Mouse (Mus musculus): ENCODE measurements at regions not wholly inside any gene's neighbourhood (a gene's known extent, or its start where the extent isn't known, plus 50 kb on each side); places are given as distances from the start of the nearest gene placed in this dataset.

DNA sequence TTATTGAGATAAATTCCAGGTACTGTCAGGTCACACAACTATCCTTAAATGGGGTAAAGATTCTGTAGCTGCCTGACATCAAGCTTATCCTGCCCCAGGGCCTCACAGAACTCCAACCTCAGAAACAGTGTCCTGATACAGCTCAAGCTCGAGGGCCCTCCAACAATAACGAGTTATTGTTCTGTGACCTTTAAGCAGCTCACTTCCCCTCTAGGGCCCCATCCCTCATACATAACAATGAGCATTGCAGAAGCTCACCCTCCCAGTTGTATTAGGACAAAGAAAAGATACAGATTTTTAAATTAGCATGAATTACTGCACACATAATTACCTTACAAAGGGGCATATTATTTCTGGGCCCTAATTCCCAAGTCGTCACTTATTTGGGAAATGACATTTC, 293.5 kb upstream of the Trpc7 start:
- DNase-seq (ENCODE audit: low spot score): no peak

DNA sequence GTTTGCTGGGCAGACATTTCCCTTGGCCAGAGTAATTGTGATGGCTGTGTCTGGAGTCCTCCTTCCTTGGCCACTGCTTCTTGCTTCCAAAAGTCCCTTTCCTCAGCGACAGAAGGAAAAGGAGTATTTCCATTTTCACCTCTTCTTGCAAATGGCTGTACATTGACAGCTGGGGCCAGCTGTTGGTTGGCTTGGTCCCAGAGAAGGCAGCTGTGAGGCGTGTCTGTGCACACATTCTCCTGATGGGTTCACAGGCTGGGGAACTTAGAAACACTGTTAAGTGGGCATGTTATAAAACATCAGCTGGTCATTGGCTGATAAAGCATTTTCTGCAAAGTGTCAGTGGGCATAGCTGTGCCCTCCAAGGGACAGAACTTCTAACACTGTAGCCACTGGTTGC, 290.4 kb upstream of the Trpc7 start:
- no peak for DNase-seq (ENCODE audit: low spot score)

DNA sequence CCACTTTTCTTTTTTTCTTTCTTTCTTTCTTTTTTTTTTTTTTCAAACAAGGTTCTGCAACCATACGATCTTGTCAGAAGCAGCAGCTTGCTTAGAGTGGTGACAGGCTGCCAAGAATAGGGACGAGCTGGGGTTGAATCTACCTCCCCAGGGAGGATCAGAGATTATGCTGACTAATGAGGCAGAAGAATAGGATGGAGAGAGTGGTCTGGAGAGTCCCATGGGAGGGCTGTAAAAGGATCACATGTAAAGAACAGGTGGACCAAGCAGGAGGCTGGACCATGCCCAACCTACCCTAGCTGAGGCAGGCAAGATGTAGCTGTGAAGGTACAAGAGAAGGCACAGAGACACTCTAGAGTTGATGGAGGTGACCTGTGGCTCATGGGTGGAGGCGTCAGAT, 274.4 kb upstream of the Trpc7 start:
- DNase-seq (ENCODE audit: low spot score): no peak

DNA sequence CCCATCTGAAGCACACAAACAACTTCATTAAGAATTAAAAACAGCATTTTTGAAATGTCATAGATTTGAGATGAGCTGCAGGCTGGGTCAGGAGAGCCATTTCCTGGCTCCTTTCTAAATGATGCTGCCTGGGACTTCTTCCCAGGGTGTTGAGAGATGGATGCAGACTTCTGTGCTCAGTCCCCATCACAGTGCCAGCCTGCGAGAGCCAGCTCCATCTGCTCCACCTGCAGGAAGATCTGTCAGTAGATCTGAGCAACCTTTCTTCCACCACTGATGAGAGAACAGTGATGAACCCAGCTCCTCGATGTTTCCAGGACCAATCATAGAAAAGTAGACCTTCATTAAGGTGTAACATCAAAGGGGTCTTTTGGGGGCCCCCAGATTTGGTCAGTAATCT, 273.8 kb upstream of the Trpc7 start:
- no peak for DNase-seq (ENCODE audit: low spot score)

DNA sequence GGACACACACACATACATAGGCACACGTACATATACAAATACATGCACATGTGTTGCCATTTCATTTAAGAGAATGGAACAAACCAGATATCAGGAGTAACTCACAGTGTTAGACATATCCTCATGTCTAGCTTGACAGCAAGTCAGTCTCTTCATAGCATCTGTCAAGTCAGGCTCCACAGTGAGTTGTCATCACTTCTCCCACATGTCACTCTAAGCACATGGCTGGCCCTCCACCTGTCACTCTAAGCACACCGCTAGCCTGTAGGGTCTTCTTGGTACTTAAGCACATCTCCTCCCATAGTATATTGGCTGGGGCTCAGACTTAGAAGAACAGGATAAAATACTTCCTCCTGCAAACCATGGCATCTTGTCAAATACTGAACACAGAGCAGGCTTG, 269.6 kb upstream of the Trpc7 start:
- no peak for DNase-seq (ENCODE audit: low spot score)

DNA sequence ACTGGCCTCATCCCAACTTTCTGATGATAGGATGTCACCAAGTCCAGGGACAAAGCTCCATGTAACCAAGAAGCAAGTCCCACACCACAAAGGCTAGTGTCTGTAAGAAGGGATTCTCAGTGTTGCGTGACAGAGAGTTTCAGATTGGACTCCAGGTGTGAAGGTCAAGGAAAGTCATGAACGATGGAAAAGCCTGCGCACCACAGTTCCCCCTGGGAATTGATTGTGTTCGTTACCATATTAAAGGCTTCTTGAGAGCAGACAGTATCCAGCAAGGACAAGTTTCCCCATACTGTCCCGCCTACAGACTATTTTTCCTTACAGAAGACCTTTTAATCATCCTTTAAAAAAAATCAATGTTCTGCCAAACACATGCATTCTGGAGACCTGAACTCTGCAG, 257.0 kb upstream of the Trpc7 start:
- DNase-seq (ENCODE audit: low spot score): no peak

DNA sequence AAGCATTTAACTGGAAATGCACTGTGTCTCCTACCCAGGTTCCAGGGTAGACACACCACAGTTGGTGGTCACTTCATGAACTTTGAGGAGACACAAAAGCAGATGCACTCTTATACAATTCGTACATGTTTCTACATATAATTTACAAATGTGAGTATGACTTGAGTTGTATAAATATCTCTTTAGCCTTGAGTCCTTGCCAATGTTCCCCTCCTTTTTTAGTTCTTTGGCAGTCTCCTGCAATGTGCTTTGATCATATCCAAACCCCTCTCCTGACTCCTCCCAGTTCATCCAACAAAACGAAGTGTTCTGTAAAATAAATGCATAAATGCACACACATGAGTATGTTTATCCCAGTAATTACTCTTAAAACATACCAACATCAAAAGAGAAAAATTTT, 251.8 kb upstream of the Trpc7 start:
- DNase-seq (ENCODE audit: low spot score): no peak

DNA sequence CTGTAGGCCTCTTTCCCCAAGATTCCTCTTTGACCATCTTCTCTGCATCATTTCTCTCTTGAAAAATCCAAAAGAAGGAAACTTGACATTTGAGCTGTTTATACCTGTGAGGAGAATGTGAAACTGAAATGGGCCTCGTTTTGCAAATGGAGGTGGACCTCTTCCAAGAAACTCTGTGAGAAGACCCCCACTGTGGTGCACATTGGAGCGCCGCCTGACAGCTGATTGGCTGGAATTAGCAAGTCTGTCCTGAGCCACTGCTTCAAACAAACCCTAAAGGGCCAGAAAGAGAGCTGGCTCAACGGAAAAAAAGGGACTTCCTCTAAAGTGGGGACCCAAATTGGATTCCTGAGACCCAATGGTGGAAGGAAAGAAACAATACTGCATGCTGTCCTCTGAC, 250.9 kb upstream of the Trpc7 start:
- DNase-seq (ENCODE audit: low spot score): no peak

DNA sequence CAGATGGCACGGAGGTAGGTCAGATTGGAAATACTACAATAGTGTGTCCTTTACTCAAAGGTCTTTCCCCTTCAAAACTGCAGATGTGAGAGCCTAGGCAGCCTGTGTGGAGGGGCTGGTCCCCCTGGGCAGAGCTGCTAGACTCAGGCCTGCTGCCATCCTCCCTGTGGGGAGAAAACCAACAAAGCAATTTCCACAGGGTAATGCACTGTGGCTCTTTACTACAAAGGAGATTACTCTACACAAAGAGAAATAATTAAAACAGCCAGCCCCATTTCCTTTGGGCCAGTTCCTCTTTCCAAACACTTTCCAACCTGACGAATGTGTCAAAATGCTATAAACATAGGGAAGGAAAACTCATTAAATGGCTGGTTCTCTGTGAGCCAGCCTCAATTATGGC, 250.0 kb upstream of the Trpc7 start:
- no peak for DNase-seq (ENCODE audit: low spot score)

DNA sequence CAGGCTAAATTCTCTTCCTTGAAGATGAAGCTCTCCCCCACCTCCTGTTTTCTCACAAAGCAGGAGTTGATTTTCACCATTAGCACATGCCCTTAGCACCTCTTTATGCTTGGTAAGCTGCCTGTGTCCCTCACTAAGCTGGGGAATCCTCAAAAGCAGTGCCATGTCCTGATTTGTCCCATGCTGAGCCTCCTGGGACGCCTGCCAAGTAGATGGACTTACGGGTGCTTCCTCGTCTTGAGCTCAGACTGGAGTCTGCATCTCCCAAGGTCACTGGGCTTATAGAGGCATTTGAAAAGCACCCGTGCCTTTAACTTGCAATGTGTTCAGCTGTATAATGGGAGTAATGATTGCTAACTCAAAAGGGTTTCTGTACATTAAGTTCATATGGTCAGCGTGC, 247.1 kb upstream of the Trpc7 start:
- DNase-seq (ENCODE audit: low spot score): no peak

DNA sequence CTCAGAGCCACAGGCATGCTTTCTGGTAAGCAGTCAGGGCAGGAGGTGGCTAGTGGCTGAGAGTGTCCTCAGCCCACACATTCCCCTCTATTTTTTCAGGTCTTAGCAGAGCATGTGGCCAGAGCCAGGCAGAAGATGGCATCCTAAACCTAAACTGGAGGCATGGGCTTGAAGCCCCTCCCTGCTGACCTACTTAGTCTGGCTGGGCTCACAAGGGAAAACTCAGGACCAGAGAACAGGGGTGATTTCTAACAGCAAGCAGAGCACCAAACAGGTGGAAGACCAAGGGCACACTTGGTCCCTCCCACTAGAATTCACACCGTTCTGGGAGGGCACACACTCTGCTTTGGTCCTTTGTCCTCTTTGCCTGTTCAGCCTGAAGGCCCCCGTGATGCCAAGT, 246.6 kb upstream of the Trpc7 start:
- no peak for DNase-seq (ENCODE audit: low spot score)

DNA sequence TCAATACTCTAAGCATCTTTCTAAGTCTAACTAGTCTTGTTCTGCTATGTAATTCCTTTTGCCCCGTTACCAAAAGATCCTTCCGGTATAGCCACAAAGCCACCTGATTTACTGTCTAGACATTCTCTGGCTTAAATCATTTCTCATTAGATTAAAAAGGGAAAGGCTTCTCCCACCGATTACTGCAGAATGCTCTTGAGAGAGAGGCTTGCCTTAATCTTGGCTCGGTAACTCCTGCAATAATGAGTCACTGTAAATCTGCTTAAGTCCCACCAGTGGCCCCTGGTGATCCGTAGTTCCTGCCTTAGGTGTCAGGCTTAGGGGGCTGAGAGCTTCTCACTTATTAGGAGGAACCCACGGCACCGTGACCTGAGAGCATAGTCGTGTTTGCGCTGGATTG, 220.1 kb upstream of the Trpc7 start:
- no peak for DNase-seq (ENCODE audit: low spot score)

DNA sequence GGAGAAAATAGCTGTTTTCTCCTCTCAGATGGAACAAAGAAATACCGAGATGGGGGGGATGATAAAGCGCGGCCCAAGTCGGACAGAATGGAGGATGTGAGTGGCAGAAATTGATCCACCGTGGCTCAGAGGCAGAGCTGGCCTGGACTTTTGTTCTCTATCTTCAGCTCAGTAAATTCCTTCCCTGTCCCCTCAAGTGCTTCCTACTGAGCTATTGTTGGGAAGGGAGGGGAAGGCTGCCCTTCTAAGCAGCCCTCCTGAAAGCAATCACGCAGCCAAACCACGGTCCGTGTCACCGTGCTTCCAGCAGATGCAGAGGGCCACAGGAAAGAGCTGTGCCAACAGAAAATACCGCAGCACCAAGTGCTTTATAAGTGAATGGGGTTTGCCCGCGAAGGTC, 212.2 kb upstream of the Trpc7 start:
- no peak for DNase-seq (ENCODE audit: low spot score)

DNA sequence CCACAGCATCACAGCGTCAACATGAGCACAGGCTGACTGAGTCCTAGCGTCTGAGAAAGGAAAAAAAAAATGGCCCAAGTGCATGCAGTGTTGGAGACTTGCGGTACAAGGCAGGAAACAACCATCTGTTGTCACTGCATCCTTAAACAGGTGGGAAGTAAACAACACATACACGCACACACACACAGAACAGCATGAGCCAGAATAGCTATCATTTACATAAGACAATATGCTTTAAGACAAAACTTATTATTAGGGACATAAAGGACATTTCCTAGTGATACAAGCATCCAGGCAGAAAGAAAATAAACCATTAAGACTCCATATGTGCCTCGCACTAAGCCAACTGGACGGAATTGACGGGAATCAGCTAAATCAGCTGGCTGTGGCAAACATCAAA, 203.8 kb upstream of the Trpc7 start:
- no peak for DNase-seq (ENCODE audit: low spot score)

DNA sequence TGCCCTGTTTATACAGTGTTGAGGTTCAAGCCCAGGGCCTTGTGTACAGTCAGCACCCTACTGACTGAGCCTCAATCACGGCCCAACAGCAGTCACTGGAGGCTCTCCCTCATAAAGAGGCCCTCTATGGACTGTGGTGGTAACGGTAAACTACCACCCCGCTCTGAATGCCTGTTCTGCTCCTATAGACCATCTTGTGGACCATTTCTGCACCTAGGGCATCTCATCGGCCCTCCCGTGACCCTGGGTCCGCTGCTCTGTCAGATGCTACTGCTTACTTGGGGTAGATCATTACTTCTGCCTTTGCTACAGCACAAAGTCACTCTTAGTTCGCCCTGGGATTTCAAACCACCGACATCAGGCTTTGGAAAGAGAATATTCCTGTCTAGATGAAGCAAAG, 196.1 kb upstream of the Trpc7 start:
- no peak for DNase-seq (ENCODE audit: low spot score)

DNA sequence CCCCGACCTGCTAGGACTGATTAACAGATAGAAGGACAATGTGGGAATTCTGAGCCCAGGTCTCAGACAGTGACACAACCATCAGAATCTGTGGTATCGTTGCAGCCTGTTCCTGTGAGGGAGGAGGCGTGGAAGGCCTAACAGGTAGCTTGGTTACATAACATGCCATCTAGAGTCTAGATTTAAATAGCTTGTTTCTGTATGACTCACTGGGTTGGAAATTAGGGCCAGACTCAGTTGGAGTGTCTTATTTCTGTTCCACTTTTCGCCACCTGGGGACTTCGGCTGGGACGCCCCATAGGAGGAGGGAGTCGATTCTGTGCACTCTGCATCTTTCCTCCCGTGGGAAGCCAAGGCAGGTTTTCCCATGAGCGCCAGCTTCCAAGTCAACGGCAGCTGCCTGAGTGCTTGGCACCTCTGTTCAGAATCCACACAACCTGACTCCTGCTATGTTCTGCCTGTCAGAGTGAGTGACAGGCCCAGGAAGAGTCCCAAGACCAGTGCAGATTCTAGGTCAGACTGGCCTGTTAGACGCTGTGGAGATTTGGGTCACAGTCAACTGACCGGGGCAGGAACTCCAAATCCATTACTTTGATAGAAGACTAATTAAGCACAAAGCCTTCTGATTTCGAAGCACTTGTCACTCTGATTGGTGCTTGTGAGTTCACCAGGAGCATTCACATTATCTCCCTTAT, 193.7 kb upstream of the Trpc7 start:
- peak; percentile 55 for DNase-seq (ENCODE audit: low spot score)

DNA sequence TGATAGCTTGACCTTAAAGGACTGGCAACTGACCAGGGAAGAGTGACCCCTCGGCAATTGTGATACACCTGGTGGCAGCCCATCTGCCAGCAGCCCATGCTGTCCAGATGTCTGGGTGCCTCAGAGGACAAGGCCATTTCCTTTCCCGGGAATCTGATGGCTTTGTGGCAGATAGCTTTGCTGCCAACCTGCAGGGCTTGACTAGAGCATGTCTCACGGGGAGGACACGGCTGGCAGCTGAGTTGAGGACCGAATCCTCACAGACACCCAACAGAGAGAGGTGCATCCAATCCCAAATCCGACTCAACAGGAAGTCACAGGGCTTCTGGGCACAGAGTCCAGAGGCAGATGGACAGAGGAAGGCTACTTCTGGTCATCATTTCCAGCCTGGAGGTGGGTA, 192.2 kb upstream of the Trpc7 start:
- no peak for DNase-seq (ENCODE audit: low spot score)

DNA sequence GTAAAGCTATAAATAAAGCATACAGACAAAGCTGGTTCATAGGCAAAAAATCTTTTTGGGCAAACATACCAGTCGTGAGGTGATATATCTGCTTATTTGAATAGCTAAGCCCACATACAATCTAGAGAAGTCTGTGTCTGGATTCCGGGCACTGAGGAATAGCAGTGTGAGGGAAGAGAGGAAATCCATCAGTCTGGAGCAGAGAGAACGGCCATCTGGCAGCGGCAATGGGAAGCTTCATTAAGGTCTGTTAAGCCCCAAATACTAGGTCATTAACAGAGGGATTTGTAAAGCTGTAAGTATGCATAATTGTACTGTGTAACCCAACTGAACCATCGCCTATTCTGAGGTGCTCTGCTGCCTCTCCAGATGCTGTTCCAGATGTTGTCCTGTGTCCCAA, 191.6 kb upstream of the Trpc7 start:
- DNase-seq (ENCODE audit: low spot score): no peak

DNA sequence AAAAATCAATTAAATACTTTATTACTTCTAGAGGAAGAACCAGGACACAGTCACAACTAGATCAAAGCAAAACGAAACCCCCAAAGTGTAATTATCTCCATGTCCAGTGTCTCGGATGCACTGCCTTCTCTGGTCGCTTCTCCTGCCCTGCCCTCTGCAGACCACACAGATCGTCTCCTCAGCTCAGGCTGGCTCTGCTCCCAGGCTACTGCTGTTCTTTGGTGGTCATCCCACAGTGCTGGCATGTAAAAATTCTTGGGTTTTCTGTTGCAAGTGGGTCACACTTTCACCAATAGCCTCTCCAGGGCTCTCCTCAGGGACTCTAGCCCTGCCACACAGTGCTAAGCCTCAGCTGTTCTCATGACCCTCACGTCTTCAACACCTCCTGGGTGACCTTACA, 188.0 kb upstream of the Trpc7 start:
- DNase-seq (ENCODE audit: low spot score): no peak

DNA sequence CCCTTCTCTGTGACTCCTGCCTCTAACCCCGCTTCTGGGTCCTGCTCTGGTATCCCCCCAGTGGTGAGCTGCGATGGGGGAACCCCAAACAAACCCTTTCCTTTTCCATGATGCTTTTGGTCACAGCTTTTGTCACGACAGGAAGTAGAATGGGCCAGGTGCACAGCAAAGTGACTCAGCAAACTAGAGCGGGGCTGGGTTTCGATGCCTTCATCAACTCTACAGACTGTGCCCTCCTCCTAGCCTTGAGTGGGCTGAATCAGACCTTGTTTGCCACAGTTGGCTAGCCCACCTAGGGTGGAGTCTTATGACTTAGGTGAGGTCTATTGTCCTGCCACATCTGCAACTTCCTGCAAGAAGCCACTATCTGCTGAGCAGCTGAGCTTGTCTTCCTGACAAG, 174.7 kb upstream of the Trpc7 start:
- DNase-seq (ENCODE audit: low spot score): no peak

DNA sequence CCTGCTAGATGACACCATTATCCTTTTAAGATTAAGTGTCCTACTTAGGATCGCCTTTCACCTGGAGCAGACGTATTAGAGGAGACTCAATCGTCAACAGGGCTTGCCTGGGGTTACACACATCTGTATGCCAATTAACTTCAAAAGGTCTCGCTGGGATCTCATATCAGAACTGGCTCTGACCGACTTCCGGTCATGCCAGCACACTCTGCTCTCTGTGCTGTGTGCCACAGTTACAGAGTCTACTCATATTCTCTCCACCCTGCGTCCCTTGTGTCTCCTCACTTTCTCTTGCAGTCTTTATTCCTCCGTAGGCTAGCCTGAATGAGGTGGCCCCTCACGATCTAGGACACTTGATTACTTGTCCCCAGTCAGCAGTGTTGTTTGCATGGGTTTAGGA, 165.9 kb upstream of the Trpc7 start:
- no peak for DNase-seq (ENCODE audit: low spot score)

DNA sequence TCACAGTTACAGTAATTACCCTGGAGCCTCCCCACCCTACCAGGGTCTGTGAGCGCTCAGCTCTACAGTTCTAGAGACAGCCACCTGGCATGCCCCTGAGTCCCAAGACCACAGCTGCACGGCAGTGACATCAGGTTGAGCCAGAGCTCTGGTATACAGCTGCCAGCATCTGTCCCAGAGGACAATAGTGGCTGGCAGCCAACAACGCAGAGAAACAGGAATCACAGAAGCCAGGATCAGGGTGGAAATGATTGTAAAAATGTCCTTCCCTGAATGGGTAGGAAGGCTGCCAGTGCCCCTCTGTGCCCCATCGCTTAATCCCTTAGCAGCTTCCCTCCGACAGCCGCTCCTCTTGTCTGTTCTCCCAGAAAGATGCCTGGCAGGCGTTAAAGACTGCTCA, 165.3 kb upstream of the Trpc7 start:
- DNase-seq (ENCODE audit: low spot score): no peak

DNA sequence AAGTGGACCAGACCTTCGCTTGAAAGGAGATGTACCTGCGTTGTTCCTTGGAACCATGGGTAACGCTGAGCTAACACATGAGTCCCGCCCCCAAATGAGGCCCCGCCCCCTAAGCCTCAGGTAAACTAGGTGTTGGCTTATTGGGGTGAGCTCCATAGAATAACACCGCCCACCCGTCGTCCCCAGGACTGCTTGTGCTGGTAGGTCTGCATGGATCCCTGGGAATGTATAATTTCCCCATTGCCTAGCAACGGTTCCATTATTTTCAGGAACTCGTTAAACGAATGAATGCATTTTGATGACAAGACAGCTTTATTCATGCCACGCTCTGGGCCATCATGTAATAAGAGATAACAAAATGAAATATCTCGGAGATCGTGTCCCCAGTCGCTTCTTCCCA, 161.0 kb upstream of the Trpc7 start:
- DNase-seq (ENCODE audit: low spot score): no peak

DNA sequence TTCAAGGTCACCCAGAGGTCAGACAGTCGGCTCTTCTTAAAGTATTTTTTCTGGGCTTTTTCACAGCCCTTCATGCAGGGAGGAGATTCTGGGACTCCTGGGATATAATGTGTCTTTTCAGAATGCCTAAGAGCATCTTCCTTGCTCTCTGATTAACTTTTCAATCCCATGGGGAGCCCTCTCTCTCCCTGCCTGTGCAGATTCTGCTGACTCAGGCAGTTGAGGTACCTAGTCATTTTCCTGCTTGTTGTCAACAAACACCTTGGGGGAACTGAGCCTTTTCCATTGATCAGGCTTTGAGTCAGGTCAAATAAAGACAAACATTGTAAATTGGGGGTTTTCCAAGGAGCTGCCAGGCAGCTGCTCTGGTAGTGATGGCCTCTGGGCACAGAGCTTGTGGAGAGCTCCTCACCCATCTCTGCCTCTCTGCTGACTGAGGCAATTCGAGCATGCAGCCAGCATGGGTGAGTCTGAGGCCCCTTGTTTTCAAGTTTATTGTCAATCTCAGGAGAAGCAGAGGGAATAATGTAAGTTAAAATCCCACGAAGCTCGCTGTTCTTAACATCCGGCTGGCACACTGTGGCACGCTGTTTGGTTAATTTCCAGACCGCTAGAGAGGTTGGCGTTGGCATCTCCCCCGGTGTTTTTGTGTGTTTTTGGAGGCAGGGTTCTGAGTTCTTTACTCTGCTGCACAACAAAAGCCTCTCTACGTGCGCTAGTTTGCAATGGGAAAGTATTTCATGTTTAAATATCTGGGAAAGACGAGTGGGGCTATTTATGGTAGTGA, 159.8 kb upstream of the Trpc7 start:
- no peak for DNase-seq (ENCODE audit: low spot score)

All from left cerebral cortex, adult 11 months (tissue).